Mouse (Mus musculus): Measurements from ENCODE around the gene Ces3b. TPM values are rescaled to one million over a fixed set of nuclear protein-coding genes. Genes with fewer than 3 reads are reported as not detected.
"Not testable (repeated sequence)": the region's sequence is repeated elsewhere in the genome, so short reads cannot be mapped to it uniquely, and the experiment has no call there.

Ces3b gene
- polyA plus RNA-seq, 1 experiment from 2014 or later: not detected

DNA sequence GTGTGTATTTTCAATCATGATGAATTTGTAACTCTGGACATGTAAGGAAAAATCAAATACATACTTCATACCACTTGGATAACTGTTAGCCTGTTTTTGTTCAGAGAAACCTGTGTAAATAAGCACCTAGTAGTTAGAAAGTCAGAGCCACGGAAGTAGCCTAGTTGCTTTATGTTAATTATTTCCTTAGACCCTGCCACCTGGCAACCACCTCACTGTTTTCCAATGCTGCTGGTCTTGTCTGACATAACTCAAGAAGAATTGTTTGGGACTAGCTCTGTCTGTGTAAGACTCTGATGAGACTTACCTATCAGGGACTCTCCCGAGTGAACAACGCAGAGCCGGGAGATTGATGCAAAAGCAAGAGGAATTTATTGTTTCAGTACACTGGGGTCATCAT, 7.0 kb upstream of the Ces3b start:
- Histone ChIP-seq H3K9ac (ENCODE audit: low read depth, low read length) (no peak overlapping the region), H3K27ac (replicated peaks; ENCODE audit: low read depth, low read length) (no peak overlapping the region), H3K4me1 (ENCODE audit: control insufficient read depth, insufficient read depth, low read length) (no peaks in the 10 kb centered on the region), H3K4me3 (ENCODE audit: low read depth, low read length) (no peak overlapping the region), H3K27me3 (replicated peaks; ENCODE audit: control insufficient read depth, insufficient read depth, low read length) (no peaks in the 10 kb centered on the region), H3K4me2 (ENCODE audit: low read depth, low read length) (no peak overlapping the region), H3K36me3 (ENCODE audit: control insufficient read depth, insufficient read depth, low read length) (no peaks in the 10 kb centered on the region), H3K9me3 (ENCODE audit: control insufficient read depth, low read length) (no peaks in the 10 kb centered on the region)
- ATAC-seq (ENCODE audit: low read depth) (no peak), DNase-seq (ENCODE audit: low spot score) (no peak)
- WGBS: 93% methylated on average over 4 of the region's 4 CpGs

- no peak overlapping the region for H3K9ac ChIP-seq (ENCODE audit: low read depth, low read length)
Observed at GRCm38 (mm10) chr8:105077071-105077470, 6.5 kb upstream of the Ces3b start.

GRCm38 (mm10) chr8:105078591-105078990, 5.0 kb upstream of the Ces3b start:
- 72% methylated on average over 5 of the region's 5 CpGs for WGBS
- no peak for ATAC-seq (ENCODE audit: low read depth)

More at GRCm38 (mm10) chr8:105077071-105077470, 6.5 kb upstream of the Ces3b start:
- Histone ChIP-seq H3K4me1 (ENCODE audit: control insufficient read depth, insufficient read depth, low read length) (no peaks in the 10 kb centered on the region), H3K4me3 (ENCODE audit: low read depth, low read length) (no peak overlapping the region), H3K9me3 (ENCODE audit: control insufficient read depth, low read length) (no peaks in the 10 kb centered on the region), H3K4me2 (ENCODE audit: low read depth, low read length) (no peak overlapping the region), H3K36me3 (ENCODE audit: control insufficient read depth, insufficient read depth, low read length) (no peaks in the 10 kb centered on the region), H3K27me3 (replicated peaks; ENCODE audit: control insufficient read depth, insufficient read depth, low read length) (no peaks in the 10 kb centered on the region), H3K27ac (replicated peaks; ENCODE audit: low read depth, low read length) (no peak overlapping the region)
- 68% methylated on average over 6 of the region's 6 CpGs for WGBS
- ATAC-seq (ENCODE audit: low read depth) (no peak), DNase-seq (ENCODE audit: low spot score) (no peak)

DNA sequence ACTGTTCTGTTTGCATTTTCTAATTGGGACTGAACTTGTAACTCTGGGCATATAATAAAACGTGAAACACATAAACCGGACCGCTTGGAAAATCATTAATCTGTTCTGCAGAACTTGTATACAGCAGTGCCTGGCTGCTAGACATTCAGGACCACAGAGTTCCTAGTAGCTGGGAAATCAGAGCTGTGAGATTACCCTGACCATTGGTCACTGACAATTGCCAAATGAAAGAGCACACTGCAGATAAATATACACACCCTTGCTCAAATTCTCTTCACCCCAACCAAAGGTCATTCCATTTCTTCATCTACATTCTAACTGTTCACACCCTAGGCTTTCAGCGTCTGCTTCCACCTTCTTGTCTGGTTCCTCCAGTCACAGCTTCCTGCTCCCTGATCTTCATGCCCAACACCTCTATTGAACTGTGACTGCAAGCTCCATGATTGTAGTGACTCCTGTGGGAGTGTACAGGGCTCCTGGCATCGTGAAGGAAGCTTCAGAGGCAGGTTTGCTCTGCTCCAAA, 2.7 kb upstream of the Ces3b start:
- H3K27ac ChIP-seq (replicated peaks; ENCODE audit: low read depth, low read length): no peak overlapping the region
- no peak overlapping the region for H3K9ac ChIP-seq (ENCODE audit: low read depth, low read length)
- no peak overlapping the region for H3K4me2 ChIP-seq (ENCODE audit: low read depth, low read length)
- no peaks in the 10 kb centered on the region for H3K36me3 ChIP-seq (ENCODE audit: control insufficient read depth, insufficient read depth, low read length)
- no peaks in the 10 kb centered on the region for H3K9me3 ChIP-seq (ENCODE audit: control insufficient read depth, low read length)
- DNase-seq (ENCODE audit: low spot score) (no peak), ATAC-seq (ENCODE audit: low read depth) (no peak)
- H3K4me3 ChIP-seq (ENCODE audit: low read depth, low read length): no peak overlapping the region
- no peaks in the 10 kb centered on the region for H3K4me1 ChIP-seq (ENCODE audit: control insufficient read depth, insufficient read depth, low read length)
- no peaks in the 10 kb centered on the region for H3K27me3 ChIP-seq (replicated peaks; ENCODE audit: control insufficient read depth, insufficient read depth, low read length)
- WGBS: 71% methylated on average over 5 of the region's 5 CpGs

More at GRCm38 (mm10) chr8:105078591-105078990, 5.0 kb upstream of the Ces3b start:
- DNase-seq (ENCODE audit: low spot score): no peak
- no peaks in the 10 kb centered on the region for H3K36me3 ChIP-seq (ENCODE audit: control insufficient read depth, insufficient read depth, low read length)
- no peak overlapping the region for H3K27ac ChIP-seq (replicated peaks; ENCODE audit: low read depth, low read length)
- no peak overlapping the region for H3K9ac ChIP-seq (ENCODE audit: low read depth, low read length)
- no peak overlapping the region for H3K4me2 ChIP-seq (ENCODE audit: low read depth, low read length)
- H3K27me3 ChIP-seq (replicated peaks; ENCODE audit: control insufficient read depth, insufficient read depth, low read length): no peaks in the 10 kb centered on the region
- no peaks in the 10 kb centered on the region for H3K4me1 ChIP-seq (ENCODE audit: control insufficient read depth, insufficient read depth, low read length)
- H3K4me3 ChIP-seq (ENCODE audit: low read depth, low read length): no peak overlapping the region
- H3K9me3 ChIP-seq (ENCODE audit: control insufficient read depth, low read length): no peaks in the 10 kb centered on the region

DNA sequence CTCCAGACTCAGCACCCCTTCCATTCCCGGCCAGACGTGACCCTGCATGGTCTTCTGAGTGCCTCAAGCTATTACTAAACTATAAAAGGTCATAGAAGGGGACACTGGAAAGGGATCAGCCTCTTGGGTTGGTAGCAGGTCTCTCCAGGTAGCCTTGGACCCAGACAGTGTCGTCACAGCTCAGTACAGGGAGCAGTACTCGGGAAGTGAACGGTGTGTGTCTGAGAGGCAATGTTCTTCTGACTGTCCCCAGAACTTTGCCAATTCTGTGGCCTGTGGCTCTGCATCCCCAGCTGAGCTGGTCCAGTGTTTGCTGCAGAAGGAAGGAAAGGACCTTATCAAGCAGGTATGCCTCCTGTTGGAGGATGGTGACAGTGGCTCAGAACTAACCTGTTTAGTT, 4.6 kb downstream of the Ces3b start:
- not testable (repeated sequence) for H3K4me3 ChIP-seq (ENCODE audit: low read depth, low read length); H3K27ac ChIP-seq (replicated peaks; ENCODE audit: low read depth, low read length); H3K9me3 ChIP-seq (ENCODE audit: control insufficient read depth, low read length); H3K4me2 ChIP-seq (ENCODE audit: low read depth, low read length); H3K4me1 ChIP-seq (ENCODE audit: control insufficient read depth, insufficient read depth, low read length); H3K27me3 ChIP-seq (replicated peaks; ENCODE audit: control insufficient read depth, insufficient read depth, low read length); DNase-seq (ENCODE audit: low spot score); H3K36me3 ChIP-seq (ENCODE audit: control insufficient read depth, insufficient read depth, low read length); H3K9ac ChIP-seq (ENCODE audit: low read depth, low read length); ATAC-seq (ENCODE audit: low read depth)
- 82% methylated on average over 3 of the region's 5 CpGs for WGBS

GRCm38 (mm10) chr8:105088581-105088980, 5.0 kb downstream of the Ces3b start:
- Histone ChIP-seq H3K9me3 (ENCODE audit: control insufficient read depth, low read length) (no peaks in the 10 kb centered on the region), H3K27me3 (replicated peaks; ENCODE audit: control insufficient read depth, insufficient read depth, low read length) (no peaks in the 10 kb centered on the region), H3K36me3 (ENCODE audit: control insufficient read depth, insufficient read depth, low read length) (no peaks in the 10 kb centered on the region), H3K27ac (replicated peaks; ENCODE audit: low read depth, low read length) (no peak overlapping the region), H3K4me3 (ENCODE audit: low read depth, low read length) (no peak overlapping the region), H3K4me2 (ENCODE audit: low read depth, low read length) (no peak overlapping the region), H3K9ac (ENCODE audit: low read depth, low read length) (no peak overlapping the region), H3K4me1 (ENCODE audit: control insufficient read depth, insufficient read depth, low read length) (no peaks in the 10 kb centered on the region)
- ATAC-seq (ENCODE audit: low read depth) (no peak), DNase-seq (ENCODE audit: low spot score) (no peak)
- 70% methylated on average over 4 of the region's 4 CpGs for WGBS

- Histone ChIP-seq H3K9ac (ENCODE audit: low read depth, low read length) (no peak overlapping the region), H3K36me3 (ENCODE audit: control insufficient read depth, insufficient read depth, low read length) (no peaks in the 10 kb centered on the region), H3K4me1 (ENCODE audit: control insufficient read depth, insufficient read depth, low read length) (no peaks in the 10 kb centered on the region), H3K27me3 (replicated peaks; ENCODE audit: control insufficient read depth, insufficient read depth, low read length) (no peaks in the 10 kb centered on the region), H3K4me2 (ENCODE audit: low read depth, low read length) (no peak overlapping the region), H3K27ac (replicated peaks; ENCODE audit: low read depth, low read length) (no peak overlapping the region), H3K9me3 (ENCODE audit: control insufficient read depth, low read length) (no peaks in the 10 kb centered on the region), H3K4me3 (ENCODE audit: low read depth, low read length) (no peak overlapping the region)
- DNase-seq (ENCODE audit: low spot score): no peak
- ATAC-seq (ENCODE audit: low read depth): no peak
- WGBS: 100% methylated on average over 1 of the region's 3 CpGs
Observed at GRCm38 (mm10) chr8:105093992-105094391, 10.4 kb downstream of the Ces3b start.

DNA sequence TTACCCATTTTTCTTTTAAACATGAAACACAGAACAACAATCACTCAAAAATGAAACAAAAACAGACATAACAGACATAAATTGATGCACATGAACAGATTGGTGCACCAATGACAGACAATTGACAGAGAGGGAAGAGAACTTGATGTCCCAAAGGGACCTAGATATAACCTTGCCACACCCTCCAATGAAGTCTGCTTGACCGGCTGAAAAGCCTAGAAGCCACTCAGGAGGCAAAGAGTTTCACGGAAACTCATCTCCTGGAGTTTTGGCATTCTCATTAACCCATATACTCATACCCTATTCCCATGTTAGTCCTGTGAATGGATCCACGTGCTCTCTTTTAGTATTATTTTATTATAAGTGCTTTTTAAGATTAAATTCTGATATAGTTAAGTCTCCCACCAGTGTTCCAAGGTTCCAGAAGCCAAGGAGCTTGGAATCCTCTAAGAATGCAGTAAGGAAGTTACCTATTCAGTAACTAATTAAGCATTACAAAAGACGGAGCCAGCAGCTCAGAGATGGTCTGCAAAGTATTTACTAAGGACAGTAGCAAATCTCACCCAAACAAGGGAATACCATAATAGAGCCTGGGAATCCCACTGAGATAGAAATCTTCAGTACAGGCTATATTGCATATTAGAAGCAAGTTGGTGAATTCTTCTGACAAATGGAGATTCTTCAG, 18.7 kb downstream of the Ces3b start:
- not testable (repeated sequence) for H3K36me3 ChIP-seq (ENCODE audit: control insufficient read depth, insufficient read depth, low read length); H3K4me3 ChIP-seq (ENCODE audit: low read depth, low read length); H3K9ac ChIP-seq (ENCODE audit: low read depth, low read length); H3K27ac ChIP-seq (replicated peaks; ENCODE audit: low read depth, low read length); H3K27me3 ChIP-seq (replicated peaks; ENCODE audit: control insufficient read depth, insufficient read depth, low read length); DNase-seq (ENCODE audit: low spot score); H3K4me1 ChIP-seq (ENCODE audit: control insufficient read depth, insufficient read depth, low read length); H3K9me3 ChIP-seq (ENCODE audit: control insufficient read depth, low read length); ATAC-seq (ENCODE audit: low read depth); H3K4me2 ChIP-seq (ENCODE audit: low read depth, low read length)
- WGBS: 73% methylated on average over 4 of the region's 4 CpGs

DNA sequence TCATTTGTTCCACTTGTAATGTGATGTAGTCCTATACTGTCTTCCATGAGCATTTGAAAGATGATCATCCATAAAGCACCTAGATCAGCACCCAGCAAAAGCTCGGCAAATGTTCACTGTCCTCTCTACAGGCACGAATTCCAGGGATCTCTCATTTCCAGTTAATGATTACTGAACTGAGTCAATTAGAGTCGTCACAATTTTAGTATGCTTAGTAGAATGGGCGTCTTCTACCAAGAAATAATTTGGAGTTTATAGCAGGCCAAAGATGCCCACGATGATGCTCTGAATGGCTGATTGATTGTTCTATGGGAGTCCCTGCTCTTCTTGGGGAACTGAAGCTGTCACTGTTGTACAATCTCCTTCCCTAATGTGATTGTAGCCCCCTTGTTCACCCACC, 20.1 kb downstream of the Ces3b start:
- H3K36me3 ChIP-seq (ENCODE audit: control insufficient read depth, insufficient read depth, low read length); ATAC-seq (ENCODE audit: low read depth); H3K27ac ChIP-seq (replicated peaks; ENCODE audit: low read depth, low read length); H3K27me3 ChIP-seq (replicated peaks; ENCODE audit: control insufficient read depth, insufficient read depth, low read length); H3K4me3 ChIP-seq (ENCODE audit: low read depth, low read length); H3K9me3 ChIP-seq (ENCODE audit: control insufficient read depth, low read length); DNase-seq (ENCODE audit: low spot score); H3K9ac ChIP-seq (ENCODE audit: low read depth, low read length); H3K4me2 ChIP-seq (ENCODE audit: low read depth, low read length); H3K4me1 ChIP-seq (ENCODE audit: control insufficient read depth, insufficient read depth, low read length): not testable (repeated sequence)
- WGBS: 79% methylated on average over 5 of the region's 5 CpGs
